Mouse (Mus musculus): ENCODE measurements at regions not wholly inside any gene's neighbourhood (a gene's known extent, or its start where the extent isn't known, plus 50 kb on each side); places are given as distances from the start of the nearest gene placed in this dataset.

DNA sequence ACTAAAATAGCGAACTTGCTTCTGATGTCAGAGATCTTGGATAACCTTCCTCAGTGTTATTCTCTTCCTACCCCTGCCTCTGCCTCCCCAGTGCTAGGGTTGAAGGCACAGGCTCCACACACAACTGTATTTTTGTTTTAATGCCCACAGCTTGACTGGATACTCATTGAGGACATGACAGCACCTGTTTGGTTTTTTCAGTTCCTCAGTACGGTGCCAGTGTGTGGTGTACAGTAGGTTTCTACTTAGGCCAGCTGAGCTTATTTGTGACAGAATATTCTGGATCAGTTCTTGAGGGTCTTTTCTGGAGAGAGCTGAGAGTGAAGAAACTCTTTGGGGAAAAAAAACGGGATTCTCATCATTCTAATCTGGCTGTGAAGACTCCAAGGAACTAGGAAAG is 201.1 kb downstream of the Tmem38b start:
- no peak for DNase-seq (ENCODE audit: low spot score)
- intact Hi-C loops (cut with DNase I), result no loop called here

DNA sequence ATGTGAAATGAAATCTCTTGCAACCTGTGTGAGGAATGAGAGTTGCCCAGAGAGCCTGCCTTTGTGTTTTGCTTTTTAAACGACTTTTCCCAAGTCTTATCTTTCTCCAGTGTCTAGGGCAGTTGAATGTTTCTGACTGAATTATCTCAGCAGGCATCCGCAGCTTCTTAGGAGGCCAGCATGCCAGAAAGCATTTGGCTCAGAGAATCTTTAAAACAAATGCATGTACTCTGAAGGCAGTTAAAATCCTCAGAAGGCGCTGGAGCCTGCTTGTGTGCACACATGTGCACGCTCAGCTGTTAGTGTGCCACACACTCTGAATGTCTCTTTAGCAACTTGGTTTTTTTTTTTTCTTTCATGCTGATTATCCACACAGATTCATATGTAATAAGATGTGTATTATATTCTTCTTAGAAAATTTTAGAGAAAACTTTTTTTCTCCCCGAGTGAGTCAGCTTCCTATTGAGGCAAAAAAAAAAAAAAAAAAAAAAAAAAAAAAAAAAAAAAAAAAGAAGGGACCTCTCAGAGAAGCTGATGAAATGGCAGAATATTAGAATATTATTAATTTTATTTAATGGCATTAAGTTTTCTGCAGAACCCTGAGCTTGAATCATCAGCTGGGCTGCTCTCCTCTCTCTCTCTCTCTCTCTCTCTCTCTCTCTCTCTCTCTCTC is 201.9 kb downstream of the Tmem38b start:
- DNase-seq (ENCODE audit: low spot score), result no peak
- intact Hi-C loops (cut with DNase I), result no loop called here

DNA sequence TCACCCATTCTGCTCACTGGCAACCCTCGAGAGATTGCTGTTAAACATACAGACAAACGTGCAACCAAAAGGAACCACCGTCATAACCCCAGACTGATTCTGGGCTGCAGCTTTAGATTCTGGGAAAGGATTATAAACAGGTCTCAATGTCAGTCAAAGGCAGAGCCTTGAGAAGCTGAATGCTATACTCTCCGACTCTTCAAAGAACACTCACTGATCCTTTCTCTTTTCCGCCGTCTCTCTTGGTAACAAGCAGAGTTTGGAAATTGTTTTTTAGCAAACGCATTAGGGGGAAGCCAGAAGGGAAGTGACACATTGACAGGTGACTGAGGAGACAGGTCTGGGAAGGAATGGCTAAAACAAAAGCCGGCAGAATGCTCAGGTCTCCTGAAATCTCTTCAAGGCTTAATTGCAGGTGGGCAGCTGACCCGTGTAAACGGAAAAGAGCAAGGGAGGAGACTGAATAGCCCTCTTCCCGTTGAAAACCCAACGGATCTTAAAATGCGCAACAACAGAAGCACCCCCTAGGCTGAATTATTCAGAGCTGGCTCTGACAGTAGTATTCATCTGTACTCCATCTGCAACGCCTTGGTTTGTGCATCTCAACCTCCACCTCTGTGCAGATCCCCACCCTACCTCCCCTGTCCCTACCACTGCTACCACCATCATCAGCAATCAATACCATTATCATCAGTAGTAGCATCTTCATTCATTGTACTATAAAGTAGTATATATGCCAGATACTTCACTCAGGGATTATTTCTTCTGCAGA is 219.6 kb downstream of the Tmem38b start:
- no peak for DNase-seq (ENCODE audit: low spot score)
- intact Hi-C loops (cut with DNase I), result no loop called here

DNA sequence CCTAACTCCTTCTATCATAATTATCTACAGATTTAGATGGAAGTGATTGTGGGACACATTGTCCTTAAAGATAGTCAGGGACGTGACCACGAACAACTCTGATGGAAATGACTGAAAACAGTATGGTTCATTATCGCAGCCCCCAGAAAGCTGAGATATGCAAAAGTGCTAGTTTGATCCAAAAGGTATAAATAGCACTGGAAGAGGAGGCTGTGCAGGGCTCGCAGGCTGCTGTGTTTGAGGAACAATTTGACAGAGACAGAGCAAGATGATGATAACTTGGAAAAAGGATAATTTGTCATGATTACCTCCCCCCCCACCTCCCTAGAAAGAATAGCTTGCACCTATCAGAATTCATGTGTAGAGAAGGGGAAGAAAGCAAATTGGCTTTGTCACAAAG is 238.5 kb downstream of the Tmem38b start:
- DNase-seq (ENCODE audit: low spot score), result no peak
- intact Hi-C loops (cut with DNase I), result no loop called here

DNA sequence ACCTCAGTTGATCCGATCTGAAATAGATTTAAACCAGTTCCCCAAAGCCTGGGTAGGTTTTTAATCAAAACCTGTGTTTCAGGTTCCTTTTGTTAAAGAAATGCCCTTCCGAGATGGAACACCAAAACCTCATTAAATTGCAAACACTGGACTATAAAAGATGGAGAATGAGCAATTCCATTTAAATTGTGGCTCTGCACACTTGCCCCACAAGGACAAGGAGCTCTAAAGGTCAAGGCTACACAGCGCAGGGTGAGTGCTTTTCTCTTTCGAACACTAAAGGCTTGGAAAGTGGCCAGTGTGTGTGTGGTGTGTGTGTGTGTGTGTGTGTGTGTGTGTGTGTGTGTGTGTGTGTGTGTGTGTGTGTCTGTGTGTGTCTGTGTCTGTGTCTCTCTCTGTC is 246.1 kb downstream of the Tmem38b start:
- intact Hi-C loops (cut with DNase I), result no loop called here
- no peak for DNase-seq (ENCODE audit: low spot score)

DNA sequence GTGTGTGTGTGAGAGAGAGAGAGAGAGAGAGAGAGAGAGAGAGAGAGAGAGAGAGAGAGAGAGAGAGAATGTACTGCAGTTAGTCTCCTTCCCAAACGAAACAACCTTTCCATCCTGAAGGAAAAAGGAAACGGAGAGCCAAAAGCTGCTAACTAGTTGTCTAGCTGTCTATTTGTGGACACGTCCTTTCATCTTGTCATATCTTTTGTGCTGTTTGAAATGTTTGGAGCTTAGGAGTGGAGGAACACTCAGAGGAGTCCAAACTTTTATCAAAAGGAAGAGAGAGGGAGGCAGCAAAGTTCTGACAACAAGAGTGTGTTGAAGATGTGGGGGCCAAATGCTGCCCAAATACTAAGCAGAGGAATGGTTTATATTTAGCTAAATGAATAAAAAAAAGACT is 246.6 kb downstream of the Tmem38b start:
- DNase-seq (ENCODE audit: low spot score), result no peak
- intact Hi-C loops (cut with DNase I), result no loop called here

DNA sequence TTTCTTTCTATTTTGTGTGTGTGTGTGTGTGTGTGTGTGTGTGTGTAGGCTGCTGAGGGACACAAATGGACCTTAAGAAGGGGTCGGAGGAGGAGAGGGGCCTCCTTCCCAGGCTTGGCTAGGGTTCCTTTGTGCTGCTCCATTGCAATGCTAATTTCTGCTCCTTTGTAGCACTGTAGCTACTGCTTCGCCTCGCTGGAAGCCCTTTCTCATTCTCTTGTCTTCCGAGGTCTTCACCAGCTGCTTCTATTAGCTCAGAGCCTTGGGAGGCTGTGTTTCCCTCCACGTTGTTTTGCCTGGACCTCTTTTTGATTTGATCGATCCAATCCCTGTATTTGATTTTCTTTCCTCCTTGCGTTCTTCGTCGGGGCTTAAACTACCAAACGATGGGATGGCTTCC is 247.1 kb downstream of the Tmem38b start:
- intact Hi-C loops (cut with DNase I), result no loop called here
- no peak for DNase-seq (ENCODE audit: low spot score)

DNA sequence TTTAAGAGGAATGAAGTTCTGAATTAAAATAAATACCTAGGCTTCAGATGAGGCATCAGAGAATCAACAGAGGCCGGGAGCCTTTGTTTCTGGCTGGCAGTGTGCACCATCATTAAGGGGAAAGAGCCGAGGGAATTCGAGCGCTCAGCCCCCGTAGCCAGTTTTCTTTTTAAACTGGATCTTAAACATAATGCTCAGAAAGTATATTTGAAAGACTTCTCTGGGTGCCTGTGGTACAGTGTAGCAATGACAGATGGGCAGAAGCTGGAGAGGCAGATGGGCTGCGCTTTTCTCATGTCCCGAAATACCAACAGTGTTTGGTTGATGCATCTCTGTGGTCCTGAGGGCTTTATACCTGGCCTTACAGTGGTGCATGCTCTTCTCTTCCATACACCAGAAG is 247.6 kb downstream of the Tmem38b start:
- intact Hi-C loops (cut with DNase I), result no loop called here
- DNase-seq (ENCODE audit: low spot score), result no peak

DNA sequence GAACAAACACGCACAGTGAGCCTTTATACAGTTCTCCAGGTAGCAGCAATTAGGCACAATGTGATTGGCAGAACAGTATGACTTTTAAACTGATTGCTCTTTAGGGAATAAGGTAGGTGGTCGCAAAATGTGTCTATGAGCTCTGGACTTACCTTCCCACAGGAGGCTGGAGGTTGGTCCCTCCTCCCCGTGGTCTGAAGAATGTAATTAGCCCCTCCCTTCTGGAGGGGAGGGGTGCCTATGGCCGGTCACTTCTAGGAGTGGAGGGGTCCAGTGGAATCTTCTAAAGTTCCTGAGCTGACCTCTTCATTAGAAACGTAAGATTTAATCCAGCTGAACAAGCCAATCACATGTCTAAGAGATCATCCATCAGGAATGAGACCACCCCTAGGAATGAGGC is 248.4 kb downstream of the Tmem38b start:
- DNase-seq (ENCODE audit: low spot score), result no peak
- intact Hi-C loops (cut with DNase I), result no loop called here

DNA sequence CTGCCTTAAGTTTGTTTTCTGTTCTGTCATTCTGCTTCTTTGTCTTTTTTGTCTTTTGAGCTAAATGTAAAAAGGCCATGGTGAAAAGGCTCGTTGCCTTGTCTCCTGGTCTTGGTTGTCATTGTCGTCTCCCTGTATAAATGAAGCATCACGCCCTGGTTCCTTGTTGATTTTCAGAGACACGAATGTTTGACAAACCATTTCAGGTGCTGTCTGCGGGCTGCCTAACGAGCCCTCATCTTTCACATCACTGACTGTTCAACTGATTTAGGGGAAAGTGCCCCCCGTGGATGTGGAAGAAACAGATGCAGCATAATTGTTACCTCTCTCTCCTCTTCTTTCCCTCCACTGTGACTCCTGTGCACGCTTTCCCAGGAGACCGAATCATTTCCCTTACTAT is 254.7 kb downstream of the Tmem38b start:
- intact Hi-C loops (cut with DNase I), result no loop called here
- no peak for DNase-seq (ENCODE audit: low spot score)

DNA sequence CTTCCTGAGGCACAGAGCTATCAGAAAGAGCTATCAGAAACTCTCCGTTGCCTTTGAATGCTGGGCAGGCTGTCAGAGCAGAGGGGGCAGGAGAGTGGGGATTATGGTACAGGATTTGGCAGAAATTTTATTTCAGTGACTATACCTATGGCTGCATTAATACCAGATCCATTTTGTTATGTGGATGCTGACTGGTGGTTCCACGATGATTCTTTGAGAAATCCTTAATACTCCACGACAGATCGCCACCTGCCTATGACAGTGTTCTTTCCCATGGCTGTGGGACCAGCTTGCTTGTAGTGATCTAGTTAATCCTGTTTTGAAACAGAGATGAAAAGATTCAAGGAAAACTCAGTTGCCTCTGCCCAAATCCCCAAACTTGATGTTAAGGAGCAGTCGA is 255.6 kb downstream of the Tmem38b start:
- no peak for DNase-seq (ENCODE audit: low spot score)
- intact Hi-C loops (cut with DNase I), result no loop called here

DNA sequence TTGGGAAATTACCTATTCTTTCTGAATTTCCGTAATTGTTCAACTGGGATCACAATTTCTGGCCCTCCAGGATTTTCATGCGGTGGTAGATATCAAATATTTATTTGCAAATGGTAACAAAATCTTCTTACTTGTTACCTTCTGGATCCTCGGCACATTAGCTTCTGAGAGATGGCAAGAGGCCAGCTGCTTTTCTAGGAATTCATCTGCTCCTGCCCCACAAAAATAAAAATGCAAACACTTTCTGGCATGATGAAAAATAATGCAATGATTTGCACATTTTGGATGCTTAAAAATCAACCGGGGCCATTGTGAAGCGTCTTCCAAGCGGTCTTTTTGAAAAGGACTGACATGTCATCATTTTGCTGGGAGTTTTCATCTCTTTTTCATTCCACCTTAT is 258.9 kb downstream of the Tmem38b start:
- intact Hi-C loops (cut with DNase I), result no loop called here
- no peak for DNase-seq (ENCODE audit: low spot score)

DNA sequence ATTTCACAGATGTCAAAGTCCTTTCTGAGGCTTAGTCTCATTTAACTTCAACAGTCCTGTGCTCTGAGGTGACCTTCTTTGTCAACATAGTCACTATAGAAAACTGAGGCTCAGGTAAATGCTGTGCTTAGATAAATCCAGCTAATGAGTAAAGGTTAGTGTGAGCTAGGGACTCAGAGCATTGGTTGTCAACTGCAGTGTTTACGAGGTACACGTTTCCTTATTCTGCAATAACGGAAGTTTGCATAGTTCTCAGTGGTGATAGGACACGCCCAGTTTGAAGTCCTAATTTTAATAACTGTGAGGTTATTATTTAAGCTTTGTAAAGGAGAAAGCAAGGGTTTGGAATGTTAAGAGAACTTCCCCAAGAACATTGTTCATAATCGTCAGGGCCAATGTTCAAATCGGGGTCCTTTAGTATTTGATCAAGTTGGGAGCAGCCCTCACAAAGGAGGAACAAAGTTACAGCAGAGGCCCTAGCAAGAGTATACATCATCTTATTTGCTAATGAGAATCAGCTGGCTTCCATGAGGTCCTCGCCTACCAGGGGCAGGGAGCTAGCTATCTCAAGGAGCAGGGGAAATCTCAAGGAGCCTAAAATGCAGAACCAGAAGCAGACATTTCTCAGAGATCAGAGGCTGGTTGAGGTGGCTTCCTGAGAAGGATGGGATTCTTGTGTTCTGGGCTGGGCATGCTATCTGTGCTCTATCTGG is 268.6 kb downstream of the Tmem38b start:
- intact Hi-C loops (cut with DNase I), result no loop called here
- no peak for DNase-seq (ENCODE audit: low spot score)

DNA sequence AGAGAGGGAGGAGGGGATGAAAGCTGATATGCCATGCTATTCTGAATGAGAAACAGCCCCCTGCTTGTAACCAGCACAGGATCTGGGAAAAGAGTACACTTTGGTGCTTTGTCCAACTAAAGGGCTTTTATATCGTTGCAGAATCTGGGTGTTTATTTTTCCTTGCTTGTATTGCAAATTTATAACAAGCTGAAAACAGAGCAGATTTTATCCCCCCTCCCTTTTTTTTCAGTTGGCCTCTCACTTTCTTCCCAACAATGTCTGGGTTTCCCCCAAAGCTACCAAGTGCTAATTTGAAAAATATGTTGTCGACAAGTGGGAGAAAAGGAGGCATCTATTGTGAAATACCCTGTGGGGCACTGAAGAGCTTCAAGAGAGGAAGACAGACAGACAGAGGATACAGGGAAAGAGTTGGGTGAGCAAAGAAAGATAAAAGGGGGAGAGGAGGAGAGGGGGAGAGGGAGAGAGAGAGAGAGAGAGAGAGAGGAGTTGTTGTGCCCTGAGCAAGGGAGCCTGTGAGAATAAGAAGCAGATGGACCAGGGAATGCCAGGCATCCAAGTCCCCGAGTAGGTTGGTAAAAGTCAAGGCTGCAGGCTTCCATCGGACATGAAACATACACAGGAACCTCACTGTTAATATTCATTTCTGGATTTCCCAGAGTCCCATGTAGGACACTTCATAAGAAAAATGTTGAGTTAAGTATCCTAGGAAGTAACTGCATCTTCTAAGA is 269.5 kb downstream of the Tmem38b start:
- no peak for DNase-seq (ENCODE audit: low spot score)
- intact Hi-C loops (cut with DNase I), result no loop called here

DNA sequence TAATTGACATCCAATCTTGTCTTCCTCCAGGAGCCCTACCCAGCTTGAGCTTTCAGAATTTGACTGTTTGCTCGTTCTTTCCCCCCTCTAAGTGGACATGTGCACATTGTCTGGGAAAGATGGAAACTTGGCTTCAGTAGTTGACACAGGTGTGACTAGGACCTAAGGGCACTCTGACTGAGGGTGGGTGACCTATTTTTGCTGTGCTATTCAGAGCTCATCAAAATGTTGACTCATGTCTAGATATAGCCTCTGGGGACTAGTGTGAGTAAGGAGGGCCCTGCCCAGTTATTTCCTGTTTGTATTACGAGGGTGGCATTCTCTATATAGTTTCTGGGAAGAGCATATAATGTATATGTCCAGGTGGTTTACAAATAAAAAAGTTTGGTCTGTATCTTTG is 271.7 kb downstream of the Tmem38b start:
- intact Hi-C loops (cut with DNase I), result no loop called here
- DNase-seq (ENCODE audit: low spot score), result no peak

DNA sequence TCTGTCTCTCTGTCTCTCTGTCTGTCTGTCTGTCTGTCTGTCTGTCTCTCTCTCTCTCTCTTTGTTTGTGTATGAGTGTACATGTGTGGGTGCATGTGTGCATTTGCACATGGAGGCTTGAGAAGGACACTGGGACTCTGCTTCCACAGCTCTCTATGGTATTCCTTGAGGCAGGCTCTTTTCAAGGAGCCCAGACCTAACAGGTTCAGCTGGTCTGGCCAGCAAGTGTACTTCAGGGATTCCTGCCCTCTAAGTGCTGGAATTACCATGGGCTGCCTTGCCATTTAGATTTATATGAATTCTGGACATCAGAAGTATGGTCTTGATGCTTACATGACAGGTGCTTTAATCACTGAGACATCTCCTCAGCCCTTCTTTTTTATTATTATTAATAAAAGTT is 274.4 kb downstream of the Tmem38b start:
- intact Hi-C loops (cut with DNase I), result no loop called here
- DNase-seq (ENCODE audit: low spot score), result no peak

DNA sequence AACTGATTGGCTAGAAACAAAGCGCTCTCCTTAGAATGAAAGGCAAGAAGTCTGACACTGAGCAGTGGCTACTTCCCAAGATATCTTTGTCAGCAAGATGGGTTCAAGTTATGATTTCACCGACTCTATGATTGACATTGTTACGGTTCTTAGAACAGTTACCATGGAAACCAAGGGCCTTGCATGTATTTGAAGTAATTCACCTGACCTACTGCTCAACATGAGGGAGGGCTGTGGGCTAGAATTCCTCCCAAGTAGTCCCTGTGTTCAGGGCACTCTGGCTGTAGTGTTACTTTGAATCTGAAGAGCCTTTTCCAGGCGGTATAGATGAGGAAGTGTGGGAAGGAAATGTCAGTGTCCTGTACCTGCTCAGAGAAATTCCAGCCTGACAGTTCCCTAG is 281.1 kb downstream of the Tmem38b start:
- intact Hi-C loops (cut with DNase I), result no loop called here
- no peak for DNase-seq (ENCODE audit: low spot score)

DNA sequence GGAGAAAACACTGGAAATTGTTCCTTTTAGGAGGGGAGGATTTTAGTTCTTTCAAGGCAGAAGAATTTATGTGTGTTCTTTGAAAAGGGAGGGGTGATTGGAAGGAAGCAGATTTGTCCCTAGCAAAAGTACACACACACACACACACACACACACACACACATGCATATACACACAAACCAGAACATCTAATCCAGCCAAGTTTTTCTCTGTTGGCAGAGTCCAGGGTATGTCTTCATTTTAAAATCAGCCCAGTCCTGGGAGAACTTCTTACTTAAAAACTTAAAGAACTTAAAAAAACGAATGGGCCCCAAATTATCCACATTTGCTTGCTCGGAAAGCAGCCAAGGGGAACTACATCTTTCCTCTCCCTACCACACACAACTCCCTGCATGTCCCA is 290.5 kb downstream of the Tmem38b start:
- no peak for DNase-seq (ENCODE audit: low spot score)
- intact Hi-C loops (cut with DNase I), result no loop called here

DNA sequence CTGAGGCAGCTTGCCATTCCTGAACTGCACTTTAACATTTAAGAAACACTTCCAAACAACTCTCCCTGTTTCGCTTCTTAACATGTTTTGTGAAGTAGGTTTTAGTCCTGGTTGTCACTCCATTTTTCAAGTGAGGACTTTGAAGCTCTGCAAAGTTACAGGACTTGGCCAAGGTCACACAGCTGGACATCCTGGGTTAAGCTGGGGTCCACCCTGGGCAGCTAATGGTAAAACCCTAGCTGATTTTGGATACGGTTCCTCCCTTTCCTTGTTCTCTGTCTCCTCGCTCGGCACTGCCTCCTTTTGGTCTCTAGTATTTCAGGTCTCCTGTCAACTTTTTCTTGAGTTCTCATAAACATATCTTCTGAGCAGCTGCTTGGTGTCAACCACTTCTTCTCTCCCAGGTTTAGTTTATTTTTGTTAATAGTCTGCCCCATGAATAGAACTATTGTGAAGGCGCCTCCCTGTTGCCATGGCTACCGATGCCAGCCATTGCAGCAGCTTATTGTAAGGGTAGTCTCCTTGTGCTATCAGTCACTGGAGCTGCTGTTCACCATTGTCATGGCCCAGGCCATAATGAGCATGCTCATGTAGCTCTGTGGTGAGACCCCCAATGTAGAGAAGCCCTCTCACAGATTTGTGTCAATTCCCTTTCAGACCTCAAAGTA is 292.5 kb downstream of the Tmem38b start:
- DNase-seq (ENCODE audit: low spot score), result no peak

More for the DNA sequence above, 292.5 kb downstream of the Tmem38b start:
- intact Hi-C loops (cut with DNase I), result no loop called here

Data from heart, postnatal 25 days (tissue).